Mouse (Mus musculus): ENCODE measurements around the gene Rab3d.
A peak's percentile ranks its signal among the peaks of the same experiment; 100 is the strongest.

The Rab3d gene

GRCm38 (mm10) chr9:21918035-21918592, at the start of gene Rab3d:
Rab3d (minus strand) TSS chr9:21918192.
- peak; percentile 96 for DNase-seq

- peak; percentile 46 for DNase-seq
Measured at GRCm38 (mm10) chr9:21963417-21963816, 45.4 kb upstream of the Rab3d start, which contains the start of gene Epor. Epor (minus strand) TSS chr9:21963506.

- DNase-seq = peak; percentile 48
Measured at GRCm38 (mm10) chr9:21962416-21963059, 44.5 kb upstream of the Rab3d start.

- no peak for DNase-seq
Measured at GRCm38 (mm10) chr9:21962010-21962409, 44.0 kb upstream of the Rab3d start.

- peak; percentile 29 for DNase-seq
Measured at GRCm38 (mm10) chr9:21961366-21961980, 43.5 kb upstream of the Rab3d start.

GRCm38 (mm10) chr9:21960558-21961208, 42.7 kb upstream of the Rab3d start:
- DNase-seq = peak; percentile 51

- DNase-seq = peak; percentile 34
Measured at GRCm38 (mm10) chr9:21960135-21960534, 42.1 kb upstream of the Rab3d start.

GRCm38 (mm10) chr9:21959244-21959643, 41.3 kb upstream of the Rab3d start:
- no peak for DNase-seq

GRCm38 (mm10) chr9:21958372-21958771, 40.4 kb upstream of the Rab3d start:
- DNase-seq = no peak

- peak; percentile 100 for DNase-seq
Measured at GRCm38 (mm10) chr9:21955570-21956281, 37.7 kb upstream of the Rab3d start, which contains the start of gene Swsap1. Swsap1 (plus strand) TSS chr9:21955755.

GRCm38 (mm10) chr9:21955225-21955569, 37.2 kb upstream of the Rab3d start:
- no peak for DNase-seq

GRCm38 (mm10) chr9:21954635-21955034, 36.6 kb upstream of the Rab3d start:
- DNase-seq = no peak

- no peak for DNase-seq
Measured at GRCm38 (mm10) chr9:21953600-21953999, 35.6 kb upstream of the Rab3d start.

- no peak for DNase-seq
Measured at GRCm38 (mm10) chr9:21951977-21952376, 34.0 kb upstream of the Rab3d start.

- DNase-seq = peak; percentile 77
Measured at GRCm38 (mm10) chr9:21950322-21950721, 32.3 kb upstream of the Rab3d start.

GRCm38 (mm10) chr9:21948790-21949189, 30.8 kb upstream of the Rab3d start:
- no peak for DNase-seq

GRCm38 (mm10) chr9:21948146-21948545, 30.2 kb upstream of the Rab3d start:
- DNase-seq = no peak

- DNase-seq = no peak
Measured at GRCm38 (mm10) chr9:21947540-21948130, 29.6 kb upstream of the Rab3d start.

- DNase-seq = no peak
Measured at GRCm38 (mm10) chr9:21944267-21944666, 26.3 kb upstream of the Rab3d start.

- DNase-seq = no peak
Measured at GRCm38 (mm10) chr9:21943638-21944037, 25.6 kb upstream of the Rab3d start.

GRCm38 (mm10) chr9:21943046-21943445, 25.1 kb upstream of the Rab3d start:
- no peak for DNase-seq

GRCm38 (mm10) chr9:21938234-21938855, 20.4 kb upstream of the Rab3d start:
- no peak for DNase-seq
